Mouse (Mus musculus): Measurements from ENCODE around the gene A530032D15Rik. TPM values are rescaled to one million over a fixed set of nuclear protein-coding genes. Genes with fewer than 3 reads are reported as not detected.
"Not testable (repeated sequence)": the region's sequence is repeated elsewhere in the genome, so short reads cannot be mapped to it uniquely, and the experiment has no call there.

A530032D15Rik gene
- polyA plus RNA-seq, 1 experiment: not detected

DNA sequence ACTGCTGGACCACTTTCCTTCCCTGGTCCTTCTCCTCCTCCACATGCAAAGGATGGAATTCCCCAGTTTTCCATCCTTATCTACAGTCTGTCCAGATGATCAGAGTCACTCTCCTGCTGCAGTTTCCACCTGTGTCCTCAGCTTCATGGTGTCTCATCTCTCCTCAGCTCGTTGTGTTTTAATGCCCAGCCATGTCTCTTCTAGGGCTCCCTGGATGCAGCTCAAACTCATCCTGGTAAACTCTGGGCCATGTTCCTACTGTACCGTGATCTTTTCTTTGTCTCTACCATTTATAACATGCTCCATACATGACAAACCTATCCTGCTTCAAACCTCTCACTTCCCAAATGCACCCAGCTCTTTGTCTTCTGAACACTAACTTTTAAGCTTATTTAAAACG is 38.0 kb downstream of the A530032D15Rik start:
- DNase-seq (ENCODE audit: low read depth): not testable (repeated sequence)

DNA sequence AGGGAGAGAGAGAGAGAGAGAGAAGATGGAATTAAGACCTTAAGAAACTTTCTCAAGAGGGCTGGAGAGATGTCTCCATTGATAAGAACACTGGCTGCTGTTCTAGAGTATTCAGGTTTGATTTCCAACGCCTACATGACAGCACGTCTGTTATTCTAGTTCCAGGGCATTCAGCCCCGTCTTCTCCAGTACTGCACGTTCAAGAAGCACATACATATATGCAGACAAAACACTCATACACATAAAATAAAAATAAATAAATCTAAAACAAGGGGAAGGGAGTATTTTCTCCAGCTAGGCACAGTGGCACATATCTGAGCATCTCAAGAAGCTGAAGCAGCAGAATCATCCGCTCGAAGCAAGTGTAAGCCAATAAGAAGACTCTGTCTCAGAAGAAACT is 73.9 kb downstream of the A530032D15Rik start:
- not testable (repeated sequence) for DNase-seq (ENCODE audit: low read depth)

DNA sequence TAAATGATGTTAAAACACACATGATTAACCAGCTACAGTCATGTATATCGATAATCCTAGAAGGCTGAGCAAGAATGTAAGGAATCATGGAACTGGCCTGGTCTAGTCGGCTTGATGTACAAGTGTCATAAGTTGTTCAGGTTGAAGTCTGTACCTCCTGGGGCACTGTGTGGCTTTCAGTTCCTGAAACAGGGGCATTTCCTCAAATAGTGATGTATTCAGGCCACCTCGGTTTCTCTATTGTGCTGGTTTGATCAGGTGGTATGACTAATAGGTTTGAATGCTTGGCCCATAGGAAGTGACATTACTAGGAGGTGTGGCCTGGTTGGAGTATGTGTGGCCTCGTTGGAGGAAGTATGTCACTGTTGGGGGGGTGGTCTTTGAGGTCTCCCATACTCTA is 75.3 kb downstream of the A530032D15Rik start:
- not testable (repeated sequence) for DNase-seq (ENCODE audit: low read depth)

DNA sequence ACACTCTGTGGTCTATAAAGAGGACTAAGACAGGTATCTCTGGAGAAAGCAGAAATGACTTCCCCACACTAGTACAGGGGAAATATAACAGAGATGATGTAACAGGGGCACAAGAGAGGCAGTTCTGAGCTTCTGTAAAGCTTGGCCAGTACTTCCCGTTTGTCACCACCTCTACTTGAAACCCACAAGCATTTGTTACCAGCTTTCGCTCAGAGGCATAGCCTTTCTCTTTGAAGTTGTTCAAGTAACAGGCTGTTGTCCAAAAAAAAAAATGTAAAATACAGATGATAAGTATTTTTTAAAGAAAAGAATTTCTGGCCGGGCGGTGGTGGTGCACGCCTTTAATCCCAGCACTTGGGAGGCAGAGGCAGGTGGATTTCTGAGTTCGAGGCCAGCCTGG is 76.0 kb downstream of the A530032D15Rik start:
- not testable (repeated sequence) for DNase-seq (ENCODE audit: low read depth)

Other genes with a start within 250 kb of the A530032D15Rik start
- gene Slc16a14, start 174.7 kb downstream of the A530032D15Rik start, polyA plus RNA-seq (2012; rRNA removed): 8.8 and 10.9 TPM in 2 replicates
- not detected in 2 replicates for gene Gm10553, start 9.7 kb downstream of the A530032D15Rik start, polyA plus RNA-seq (2012; rRNA removed)
- gene C130026I21Rik, start 160.7 kb upstream of the A530032D15Rik start, polyA plus RNA-seq (2012; rRNA removed): 0.21 TPM in 1 of 2 replicates, not detected in the other

Measured in brain, embryonic 14.5 days (tissue).